Mouse (Mus musculus) E14TG2a.4 (cell line): Measurements from ENCODE around the gene Ppard.

ENCODE experiments used
- CTCF ChIP-seq: conservative IDR thresholded peaks from 2 replicates; pipeline ENCODE4 v1.5.1; 2014; ENCODE audit warnings: low read length
- NANOG ChIP-seq: IDR thresholded peaks from 2 replicates; pipeline ENCODE4 v1.6.1; 2014; ENCODE audit warnings: borderline replicate concordance, low read length, mixed read lengths
- POU5F1 ChIP-seq: IDR thresholded peaks from 2 replicates; pipeline ENCODE4 v1.6.1; 2014; ENCODE audit warnings: low read length, borderline replicate concordance

GRCm38 (mm10) chr17:28293716-28294115, 61.2 kb downstream of the Ppard start:
- TF ChIP-seq CTCF = no peak
- TF ChIP-seq NANOG = no peak
- no peak for TF ChIP-seq POU5F1
